Mouse (Mus musculus): ENCODE results near the gene Pcsk1n. TPM values are rescaled to one million over a fixed set of nuclear protein-coding genes. Genes with fewer than 3 reads are reported as not detected.

The Pcsk1n gene
- total and polyA plus RNA-seq, 3 experiments = not detected

GRCm38 (mm10) chrX:7947108-7947899, 27.7 kb downstream of the Pcsk1n start, which contains the start of gene Hdac6:
Gene Hdac6 (minus strand): TSS chrX:7947889.
- Histone ChIP-seq H3K79me2 (ENCODE audit: control insufficient read depth, insufficient read depth, low read length, poor library complexity) (no peaks in the 10 kb centered on the region), H3K4me3 (ENCODE audit: control insufficient read depth in 1 of 2, insufficient read depth in 1 of 2, low read depth in 2 of 2, low read length in 2 of 2) (peak within 1 kb of the TSS; percentile 78 to 81), H3K36me3 (ENCODE audit: control insufficient read depth in 1 of 2, insufficient read depth in 2 of 2, low read length in 2 of 2) (peaks cover 0 to 4% of the 10 kb centered on the region in 2 experiments; a peak in 1 of 4 replicates), H3K9ac (ENCODE audit: control insufficient read depth, low read depth, low read length, poor library complexity, severe bottlenecking) (peak within 1 kb of the TSS; percentile 73), H3K4me1 (ENCODE audit: control insufficient read depth in 1 of 2, insufficient read depth in 2 of 2, low read length in 2 of 2) (peaks cover 3 to 8% of the 10 kb centered on the region in 2 experiments; a peak in 3 of 4 replicates), H3K9me3 (replicated peaks; ENCODE audit: insufficient read depth, low read length) (no peaks in the 10 kb centered on the region), H3K27me3 (ENCODE audit: control insufficient read depth in 1 of 2, insufficient read depth in 2 of 2, low read length in 2 of 2) (no peaks in the 10 kb centered on the region), H3K27ac (ENCODE audit: control insufficient read depth, low read depth, low read length) (peak within 1 kb of the TSS; percentile 13; the same call in 1 of the 2 replicates)
- TF ChIP-seq SIN3A (IDR thresholded peaks at IDR 0.05; ENCODE audit: low read length) (peak; percentile 47), MYB (IDR thresholded peaks at IDR 0.05; ENCODE audit: low read depth, low read length) (no peak), POLR2A (IDR thresholded peaks at IDR 0.05; ENCODE audit: control insufficient read depth in 1 of 2, insufficient read depth in 1 of 2, low read depth in 1 of 2, low read length in 2 of 2, poor library complexity in 1 of 2) (peak; percentile 39 to 52; a peak in 2 of 4 replicates), ZC3H11A (IDR thresholded peaks at IDR 0.05; ENCODE audit: low read depth, low read length) (0 out of 2 replicates have a peak, but pooled peaks have one; percentile 4), RAD21 (IDR thresholded peaks at IDR 0.05; ENCODE audit: low read depth, low read length) (no peak), NELFE (IDR thresholded peaks at IDR 0.05; ENCODE audit: low read depth, low read length) (peak; percentile 45)
- no peak for DNase-seq (ENCODE audit: low read depth, low spot score)

GRCm38 (mm10) chrX:7947900-7948492, 28.4 kb downstream of the Pcsk1n start:
- H3K27me3 ChIP-seq (ENCODE audit: control insufficient read depth in 1 of 2, insufficient read depth in 2 of 2, low read length in 2 of 2) = no peaks in the 10 kb centered on the region
- no peak overlapping the region for H3K27ac ChIP-seq (ENCODE audit: control insufficient read depth, low read depth, low read length)
- no peaks in the 10 kb centered on the region for H3K79me2 ChIP-seq (ENCODE audit: control insufficient read depth, insufficient read depth, low read length, poor library complexity)
- no peaks in the 10 kb centered on the region for H3K9me3 ChIP-seq (replicated peaks; ENCODE audit: insufficient read depth, low read length)
- H3K4me3 ChIP-seq (ENCODE audit: control insufficient read depth in 1 of 2, insufficient read depth in 1 of 2, low read depth in 2 of 2, low read length in 2 of 2) = peak overlapping the region; percentile 47 to 78
- H3K36me3 ChIP-seq (ENCODE audit: control insufficient read depth in 1 of 2, insufficient read depth in 2 of 2, low read length in 2 of 2) = peaks cover 0 to 4% of the 10 kb centered on the region in 2 experiments; a peak in 1 of 4 replicates
- H3K9ac ChIP-seq (ENCODE audit: control insufficient read depth, low read depth, low read length, poor library complexity, severe bottlenecking) = peak overlapping the region; percentile 49
- DNase-seq (ENCODE audit: low read depth, low spot score) = peak; percentile 99
- peaks cover 3 to 8% of the 10 kb centered on the region in 2 experiments; a peak in 3 of 4 replicates for H3K4me1 ChIP-seq (ENCODE audit: control insufficient read depth in 1 of 2, insufficient read depth in 2 of 2, low read length in 2 of 2)
- 0 out of 2 replicates have a peak, but pooled peaks have one; percentile 29 for TF ChIP-seq E2F4 (IDR thresholded peaks at IDR 0.05; ENCODE audit: borderline replicate concordance, low read depth, low read length)
- peak; percentile 97 for TF ChIP-seq MEF2A (IDR thresholded peaks at IDR 0.05; ENCODE audit: extremely low read depth, insufficient replicate concordance, low read depth, low read length, poor library complexity, severe bottlenecking)
- TF ChIP-seq USF1 (IDR thresholded peaks at IDR 0.05; ENCODE audit: low read depth, low read length) = peak; percentile 62
- TF ChIP-seq HCFC1 (IDR thresholded peaks at IDR 0.05; ENCODE audit: low read depth, low read length) = peak; percentile 68; the same call in 1 of the 2 replicates
- peak; percentile 46; the same call in 1 of the 2 replicates for TF ChIP-seq SIN3A (IDR thresholded peaks at IDR 0.05; ENCODE audit: low read length)
- peak in 1 of 2 experiments; percentile 25; a peak in 1 of 4 replicates for TF ChIP-seq EP300 (IDR thresholded peaks at IDR 0.05; ENCODE audit: low read depth in 1 of 2, low read length in 2 of 2)
- no peak for TF ChIP-seq POLR2AphosphoS5 (IDR thresholded peaks at IDR 0.05; ENCODE audit: borderline replicate concordance, low read depth, low read length)
- no peak for TF ChIP-seq ZC3H11A (IDR thresholded peaks at IDR 0.05; ENCODE audit: low read depth, low read length)
- 0 out of 2 replicates have a peak, but pooled peaks have one; percentile 24 for TF ChIP-seq TAL1 (IDR thresholded peaks at IDR 0.05; ENCODE audit: low read length)
- peak; percentile 94 for TF ChIP-seq CHD2 (IDR thresholded peaks at IDR 0.05; ENCODE audit: low read length)
- TF ChIP-seq RCOR1 (IDR thresholded peaks at IDR 0.05; ENCODE audit: low read depth, low read length) = peak; percentile 96
- TF ChIP-seq ETS1 (IDR thresholded peaks at IDR 0.05; ENCODE audit: low read depth, low read length) = peak; percentile 62
- TF ChIP-seq NRF1 (IDR thresholded peaks at IDR 0.05; ENCODE audit: insufficient read depth, low read depth, low read length, poor library complexity, severe bottlenecking) = peak; percentile 83
- peak; percentile 59; the same call in 1 of the 2 replicates for TF ChIP-seq MAZ (IDR thresholded peaks at IDR 0.05; ENCODE audit: low read depth, low read length)
- 0 out of 2 replicates have a peak, but pooled peaks have one; percentile 20 for TF ChIP-seq TCF12 (IDR thresholded peaks at IDR 0.05; ENCODE audit: low read depth, low read length)
- no peak for TF ChIP-seq ZMIZ1 (IDR thresholded peaks at IDR 0.05; ENCODE audit: low read depth, low read length)
- no peak for TF ChIP-seq CHD1 (IDR thresholded peaks at IDR 0.05; ENCODE audit: low read depth, low read length)
- TF ChIP-seq UBTF (IDR thresholded peaks at IDR 0.05; ENCODE audit: borderline replicate concordance, insufficient read depth, low read depth, low read length) = no peak
- no peak for TF ChIP-seq SMC3 (IDR thresholded peaks at IDR 0.05; ENCODE audit: low read depth, low read length)
- 0 out of 4 replicates have a peak, but pooled peaks of 1 of the 2 experiments have one; percentile 1 for TF ChIP-seq POLR2A (IDR thresholded peaks at IDR 0.05; ENCODE audit: control insufficient read depth in 1 of 2, insufficient read depth in 1 of 2, low read depth in 1 of 2, low read length in 2 of 2, poor library complexity in 1 of 2)
- TF ChIP-seq BHLHE40 (IDR thresholded peaks at IDR 0.05; ENCODE audit: borderline replicate concordance, low read depth, low read length) = peak; percentile 74; the same call in 1 of the 2 replicates
- TF ChIP-seq ZNF384 (IDR thresholded peaks at IDR 0.05; ENCODE audit: low read depth, low read length) = no peak
- TF ChIP-seq MXI1 (IDR thresholded peaks at IDR 0.05; ENCODE audit: low read depth, low read length) = peak; percentile 57; the same call in 1 of the 2 replicates

Measured in MEL (cell line).